Mouse (Mus musculus) MEL (cell line): ENCODE measurements around the gene Ikzf2. TPM values are rescaled to one million over a fixed set of nuclear protein-coding genes. Genes with fewer than 3 reads are reported as not detected.

ENCODE experiments used
- DNase-seq: peaks from one replicate; pipeline ENCODE4 v3.0.0; 2011; ENCODE audit warnings: low read depth, low spot score
- H3K27ac ChIP-seq: 2 replicates; pipeline ENCODE4 v1.5.1; 2012; ENCODE audit warnings: low read depth, mild to moderate bottlenecking, control low read depth, low read length, moderate library complexity; ENCODE audit not compliant: control insufficient read depth
- H3K27me3 ChIP-seq, 2 experiments: fragments of 150-350 bp in 1 of 2; sonication (generic) in 1 of 2; 2 replicates each; pipeline ENCODE4 v1.6.1; 2012; ENCODE audit warnings: low read length in 2 of 2, mild to moderate bottlenecking in 2 of 2, improper control_type of control experiment in 1 of 2, moderate library complexity in 1 of 2; ENCODE audit not compliant: insufficient read depth in 2 of 2, control insufficient read depth in 1 of 2
- H3K36me3 ChIP-seq, 2 experiments: 2 replicates each; pipeline ENCODE4 v1.6.1; 2012 to 2014; ENCODE audit warnings: low read length in 2 of 2, improper control_type of control experiment in 1 of 2, inconsistent platforms in 1 of 2, mild to moderate bottlenecking in 1 of 2; ENCODE audit not compliant: insufficient read depth in 2 of 2, control insufficient read depth in 1 of 2
- H3K4me1 ChIP-seq, 2 experiments: fragments of 150-350 bp in 1 of 2; sonication (generic) in 1 of 2; 2 replicates each; pipeline ENCODE4 v1.6.1; 2012; ENCODE audit warnings: low read length in 2 of 2, improper control_type of control experiment in 1 of 2, mild to moderate bottlenecking in 1 of 2; ENCODE audit not compliant: insufficient read depth in 2 of 2, control insufficient read depth in 1 of 2
- H3K4me3 ChIP-seq, 2 experiments: fragments of 150-350 bp in 1 of 2; sonication (generic) in 1 of 2; 2 replicates each; pipeline ENCODE4 v1.5.1; 2012; ENCODE audit warnings: low read depth in 2 of 2, low read length in 2 of 2, mild to moderate bottlenecking in 2 of 2, moderate library complexity in 2 of 2, control low read depth in 1 of 2, improper control_type of control experiment in 1 of 2; ENCODE audit not compliant: control insufficient read depth in 1 of 2, insufficient read depth in 1 of 2
- H3K79me2 ChIP-seq: 2 replicates; pipeline ENCODE4 v1.6.1; 2012; ENCODE audit warnings: mild to moderate bottlenecking, low read length, moderate library complexity; ENCODE audit not compliant: control insufficient read depth, poor library complexity, insufficient read depth
- H3K9ac ChIP-seq: 2 replicates; pipeline ENCODE4 v1.6.1; 2012; ENCODE audit warnings: low read depth, mild to moderate bottlenecking, control low read depth, low read length, moderate library complexity; ENCODE audit not compliant: control insufficient read depth, poor library complexity, severe bottlenecking
- H3K9me3 ChIP-seq: fragments of 150-350 bp; sonication (generic); replicated peaks from 2 replicates; pipeline ENCODE4 v1.6.1; 2012; ENCODE audit warnings: mild to moderate bottlenecking, low read length, improper control_type of control experiment, moderate library complexity; ENCODE audit not compliant: insufficient read depth
- CHD1 ChIP-seq: IDR thresholded peaks from 2 replicates; pipeline ENCODE4 v1.6.1; 2012; ENCODE audit warnings: low read depth, mild to moderate bottlenecking, inconsistent platforms, low read length, improper control_type of control experiment
- CTCF ChIP-seq, 3 experiments: IDR thresholded peaks in 2 of 3; conservative IDR thresholded peaks in 1 of 3; 2 replicates each; pipeline ENCODE4 v1.5.1; 2011 to 2012; ENCODE audit warnings: low read length in 3 of 3, low read depth in 2 of 3, mild to moderate bottlenecking in 2 of 3, improper control_type of control experiment in 1 of 3, inconsistent platforms in 1 of 3, mixed read lengths in 1 of 3, moderate library complexity in 1 of 3; ENCODE audit not compliant: control insufficient read depth in 1 of 3, insufficient read depth in 1 of 3, poor library complexity in 1 of 3, severe bottlenecking in 1 of 3
- EP300 ChIP-seq, 2 experiments: IDR thresholded peaks; 2 replicates each; pipeline ENCODE4 v1.6.1; 2011; ENCODE audit warnings: improper control_type of control experiment in 2 of 2, low read length in 2 of 2, low read depth in 1 of 2, mild to moderate bottlenecking in 1 of 2
- ETS1 ChIP-seq: IDR thresholded peaks from 2 replicates; pipeline ENCODE4 v1.6.1; 2012; ENCODE audit warnings: low read depth, mild to moderate bottlenecking, inconsistent platforms, low read length, improper control_type of control experiment, moderate library complexity
- GATA1 ChIP-seq: IDR thresholded peaks from 2 replicates; pipeline ENCODE4 v1.6.1; 2011; ENCODE audit warnings: low read depth, low read length, improper control_type of control experiment
- JUND ChIP-seq: IDR thresholded peaks from 2 replicates; pipeline ENCODE4 v1.6.1; 2011; ENCODE audit warnings: low read depth, mild to moderate bottlenecking, improper control_type of control experiment, low read length
- MAZ ChIP-seq: IDR thresholded peaks from 2 replicates; pipeline ENCODE4 v1.6.1; 2012; ENCODE audit warnings: low read depth, mild to moderate bottlenecking, inconsistent platforms, low read length, improper control_type of control experiment
- MEF2A ChIP-seq: IDR thresholded peaks from 2 replicates; pipeline ENCODE4 v1.6.1; 2014; ENCODE audit warnings: low read depth, mild to moderate bottlenecking, inconsistent platforms, low read length, improper control_type of control experiment; ENCODE audit not compliant: poor library complexity, insufficient replicate concordance, severe bottlenecking; ENCODE audit errors: extremely low read depth
- MXI1 ChIP-seq: IDR thresholded peaks from 2 replicates; pipeline ENCODE4 v1.6.1; 2011; ENCODE audit warnings: mild to moderate bottlenecking, low read depth, low read length, improper control_type of control experiment
- MYB ChIP-seq: IDR thresholded peaks from 2 replicates; pipeline ENCODE4 v1.6.1; 2011; ENCODE audit warnings: mild to moderate bottlenecking, low read depth, low read length, improper control_type of control experiment
- POLR2AphosphoS2 ChIP-seq: IDR thresholded peaks from 2 replicates; pipeline ENCODE4 v1.6.1; 2011; ENCODE audit warnings: low read length, improper control_type of control experiment
- RAD21 ChIP-seq: IDR thresholded peaks from 2 replicates; pipeline ENCODE4 v1.6.1; 2011; ENCODE audit warnings: mild to moderate bottlenecking, low read depth, low read length, improper control_type of control experiment
- RCOR1 ChIP-seq: IDR thresholded peaks from 2 replicates; pipeline ENCODE4 v1.6.1; 2012; ENCODE audit warnings: low read depth, mild to moderate bottlenecking, inconsistent platforms, low read length, improper control_type of control experiment
- SIN3A ChIP-seq: IDR thresholded peaks from 2 replicates; pipeline ENCODE4 v1.6.1; 2012; ENCODE audit warnings: low read length, improper control_type of control experiment, inconsistent platforms
- SMC3 ChIP-seq: IDR thresholded peaks from 2 replicates; pipeline ENCODE4 v1.6.1; 2011; ENCODE audit warnings: low read depth, low read length, improper control_type of control experiment
- TAL1 ChIP-seq: IDR thresholded peaks from 2 replicates; pipeline ENCODE4 v1.6.1; 2012; ENCODE audit warnings: mild to moderate bottlenecking, inconsistent platforms, low read length, moderate library complexity, mixed read lengths
- TCF12 ChIP-seq: IDR thresholded peaks from 2 replicates; pipeline ENCODE4 v1.6.1; 2014; ENCODE audit warnings: low read depth, mild to moderate bottlenecking, inconsistent platforms, low read length, improper control_type of control experiment, moderate library complexity
- UBTF ChIP-seq: IDR thresholded peaks from 2 replicates; pipeline ENCODE4 v1.6.1; 2012; ENCODE audit warnings: low read depth, mild to moderate bottlenecking, inconsistent platforms, low read length, improper control_type of control experiment, moderate library complexity, borderline replicate concordance; ENCODE audit not compliant: insufficient read depth
- USF1 ChIP-seq: IDR thresholded peaks from 2 replicates; pipeline ENCODE4 v1.6.1; 2014; ENCODE audit warnings: low read depth, mild to moderate bottlenecking, inconsistent platforms, low read length, improper control_type of control experiment, moderate library complexity
- ZC3H11A ChIP-seq: IDR thresholded peaks from 2 replicates; pipeline ENCODE4 v1.6.1; 2012; ENCODE audit warnings: low read depth, mild to moderate bottlenecking, inconsistent platforms, low read length, improper control_type of control experiment
- ZKSCAN1 ChIP-seq: IDR thresholded peaks from 2 replicates; pipeline ENCODE4 v1.6.1; 2012; ENCODE audit warnings: low read depth, mild to moderate bottlenecking, inconsistent platforms, low read length, improper control_type of control experiment, moderate library complexity
- ZNF384 ChIP-seq: IDR thresholded peaks from 2 replicates; pipeline ENCODE4 v1.6.1; 2012; ENCODE audit warnings: low read depth, mild to moderate bottlenecking, inconsistent platforms, low read length, improper control_type of control experiment
- polyA plus RNA-seq, 2 experiments: library from polyadenylated mRNA; stranded (reverse) in 1 of 2; unstranded in 1 of 2; fragments of >175 nt in 1 of 2; fragments of >200 nt in 1 of 2; gene quantifications; 2 replicates each; pipeline versions ENCODE4 v1.2.1 to v1.2.4; 2012; ENCODE audit warnings: low replicate concordance in 2 of 2, low read depth in 1 of 2; ENCODE audit not compliant: insufficient read length in 2 of 2, insufficient read depth in 1 of 2, missing spikeins in 1 of 2
- total RNA-seq: library from RNA; depleted of rRNA; stranded (reverse); fragments of 300-350 nt; gene quantifications from 2 replicates; pipeline ENCODE4 v1.2.3, GENCODE M21; 2012

Gene Ikzf2
- total and polyA plus RNA-seq, 3 experiments, result 2.9 to 5.6 TPM; not detected in 1

DNA sequence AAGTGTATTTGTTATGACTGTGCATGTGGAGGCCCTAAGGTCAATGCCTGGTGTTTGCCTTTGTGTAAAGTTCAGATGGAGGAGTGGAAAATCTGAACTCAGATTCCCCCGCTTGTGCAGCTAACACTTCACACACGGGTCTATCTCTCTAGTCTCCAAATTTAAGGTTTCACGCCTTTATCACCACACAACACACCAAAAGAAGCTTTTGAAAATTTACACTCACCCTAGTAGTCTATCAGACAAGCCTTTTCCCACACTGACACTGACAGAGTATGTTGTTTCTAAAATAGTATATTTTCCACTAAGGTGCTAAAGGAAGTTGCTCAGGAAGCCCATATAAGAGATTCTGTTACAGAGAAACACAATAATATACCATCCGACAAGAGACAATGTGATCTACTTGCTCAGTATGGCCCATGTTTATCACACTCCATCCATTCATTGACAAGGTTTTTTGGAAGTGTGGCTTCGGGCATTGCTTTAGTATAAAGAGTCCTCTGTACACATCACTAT is 131.4 kb downstream of the Ikzf2 start:
- H3K79me2 ChIP-seq, result no peaks in the 10 kb centered on the region
- no peaks in the 10 kb centered on the region for H3K27me3 ChIP-seq
- no peak overlapping the region for H3K9ac ChIP-seq
- H3K27ac ChIP-seq, result no peak overlapping the region
- no peak for DNase-seq
- H3K4me1 ChIP-seq, result peaks cover 13 to 16% of the 10 kb centered on the region in 2 experiments
- TF ChIP-seq TAL1 (no peak), TCF12 (no peak), MYB (no peak)
- H3K36me3 ChIP-seq, result peaks cover 0 to 21% of the 10 kb centered on the region in 2 experiments; a peak in 2 of 4 replicates
- H3K9me3 ChIP-seq, result no peaks in the 10 kb centered on the region
- no peak overlapping the region for H3K4me3 ChIP-seq

DNA sequence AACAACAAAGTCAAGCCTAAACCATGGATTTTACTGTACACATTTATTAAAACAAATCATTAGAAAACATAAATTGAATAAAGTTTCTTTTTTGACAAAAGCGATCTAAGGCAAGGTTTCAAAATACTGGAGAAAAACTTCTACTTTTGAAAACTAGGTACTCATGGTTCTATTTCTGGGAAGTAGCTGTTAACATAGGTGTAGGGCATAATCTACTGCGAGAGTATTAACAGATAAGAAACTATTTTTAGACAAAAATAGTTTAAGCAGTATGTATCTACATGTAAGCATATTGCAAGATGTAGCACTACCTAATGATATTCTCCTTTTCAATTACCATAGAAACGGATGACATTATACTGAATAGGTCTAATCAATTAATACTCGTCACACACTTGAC is 137.1 kb downstream of the Ikzf2 start:
- DNase-seq, result no peak
- H3K27me3 ChIP-seq, result no peaks in the 10 kb centered on the region
- H3K9ac ChIP-seq, result no peak overlapping the region
- no peak overlapping the region for H3K27ac ChIP-seq
- no peaks in the 10 kb centered on the region for H3K79me2 ChIP-seq
- H3K9me3 ChIP-seq, result no peaks in the 10 kb centered on the region
- H3K4me3 ChIP-seq, result no peak overlapping the region
- TF ChIP-seq ZC3H11A, result no peak
- TF ChIP-seq MAZ, result no peak
- TF ChIP-seq GATA1, result 0 out of 2 replicates have a peak, but pooled peaks have one; percentile 14
- peak; percentile 91; the same call in 1 of the 2 replicates for TF ChIP-seq MEF2A
- H3K4me1 ChIP-seq, result peaks cover 19 to 25% of the 10 kb centered on the region in 2 experiments
- peaks cover 0 to 39% of the 10 kb centered on the region in 2 experiments; a peak in 2 of 4 replicates for H3K36me3 ChIP-seq

DNA sequence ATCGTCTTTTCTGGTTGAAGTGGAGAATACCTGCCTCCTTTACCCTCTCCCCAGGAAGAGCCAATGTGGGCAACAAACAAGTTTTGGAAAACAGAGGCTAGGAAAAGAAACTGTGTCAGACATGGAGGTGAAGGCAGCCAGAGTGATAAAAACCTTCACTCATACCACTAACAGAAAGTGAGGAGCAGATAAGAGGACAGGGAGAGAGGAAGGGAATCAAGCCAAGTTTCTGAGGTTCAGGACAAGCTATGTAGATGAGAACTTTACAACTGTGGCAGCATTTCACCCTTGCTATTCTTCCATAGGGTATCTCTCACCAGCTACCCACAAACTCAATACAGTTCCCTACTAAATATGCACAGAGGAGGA is 141.2 kb downstream of the Ikzf2 start:
- DNase-seq, result peak; percentile 67
- H3K27ac ChIP-seq, result peak overlapping the region; percentile 66
- H3K4me1 ChIP-seq, result peaks cover 41 to 47% of the 10 kb centered on the region in 2 experiments
- no peaks in the 10 kb centered on the region for H3K9me3 ChIP-seq
- no peak overlapping the region for H3K9ac ChIP-seq
- H3K36me3 ChIP-seq, result peaks cover 0 to 69% of the 10 kb centered on the region in 2 experiments; a peak in 2 of 4 replicates
- peak overlapping the region in 1 of 2 experiments; percentile 27; a peak in 2 of 4 replicates for H3K4me3 ChIP-seq
- TF ChIP-seq MEF2A (0 out of 2 replicates have a peak, but pooled peaks have one; percentile 54), MAZ (0 out of 2 replicates have a peak, but pooled peaks have one; percentile 0), EP300 (IDR thresholded peaks at IDR 0.05; ENCODE audit: low read depth in 1 of 2, low read length in 2 of 2) (peak; percentile 80 to 83; a peak in 3 of 4 replicates), ZC3H11A (no peak), ETS1 (peak; percentile 70), SIN3A (peak; percentile 50; the same call in 1 of the 2 replicates), TAL1 (peak; percentile 26; the same call in 1 of the 2 replicates), USF1 (no peak), RCOR1 (peak; percentile 52; the same call in 1 of the 2 replicates), TCF12 (peak; percentile 81), ZNF384 (no peak), GATA1 (peak; percentile 86), UBTF (no peak), CHD1 (no peak), RAD21 (no peak), CTCF (IDR thresholded peaks at IDR 0.05 in 2 of 3, conservative IDR thresholded peaks at IDR 0.05 in 1 of 3; ENCODE audit: control insufficient read depth in 1 of 3, insufficient read depth in 1 of 3, low read depth in 2 of 3, low read length in 3 of 3, poor library complexity in 1 of 3, severe bottlenecking in 1 of 3) (no peak), MXI1 (peak; percentile 60; the same call in 1 of the 2 replicates), JUND (no peak), SMC3 (no peak), POLR2AphosphoS2 (no peak), ZKSCAN1 (no peak)
- H3K27me3 ChIP-seq, result no peaks in the 10 kb centered on the region
- no peaks in the 10 kb centered on the region for H3K79me2 ChIP-seq
